Mouse (Mus musculus) megakaryocyte, embryonic 14.5 days (primary cell): ENCODE results near the gene Map3k4. TPM values are rescaled to one million over a fixed set of nuclear protein-coding genes. Genes with fewer than 3 reads are reported as not detected.

ENCODE experiments used
- H3K27me3 ChIP-seq: replicated peaks from 2 replicates; pipeline ENCODE3; 2012; ENCODE audit warnings: inconsistent platforms
- H3K36me3 ChIP-seq: replicated peaks from 2 replicates; pipeline ENCODE3; 2012; ENCODE audit warnings: low read length, inconsistent platforms, mixed read lengths
- H3K4me1 ChIP-seq: 2 replicates; pipeline ENCODE4 v1.6.1; 2012; ENCODE audit warnings: inconsistent platforms
- H3K4me3 ChIP-seq: replicated peaks from 2 replicates; pipeline ENCODE3; 2012; ENCODE audit warnings: moderate library complexity, mild to moderate bottlenecking, inconsistent platforms
- H3K9me3 ChIP-seq: 2 replicates; pipeline ENCODE4 v1.6.1; 2012; ENCODE audit warnings: inconsistent platforms
- FLI1 ChIP-seq: IDR thresholded peaks from 2 replicates; pipeline ENCODE4 v1.6.1; 2012; ENCODE audit warnings: low read length, inconsistent platforms, mixed read lengths
- GATA1 ChIP-seq: IDR thresholded peaks from 3 replicates; pipeline ENCODE4 v1.6.1; 2012; ENCODE audit warnings: mixed read lengths, low read length, inconsistent platforms, borderline replicate concordance
- polyA plus RNA-seq: library from polyadenylated mRNA; stranded (reverse); fragments of >175 nt; gene quantifications from 2 replicates; pipeline ENCODE4 v1.2.3, GENCODE M21; 2012; ENCODE audit warnings: low replicate concordance; ENCODE audit not compliant: insufficient read depth

The Map3k4 gene
- polyA plus RNA-seq, 1 experiment: 4.9 TPM

DNA sequence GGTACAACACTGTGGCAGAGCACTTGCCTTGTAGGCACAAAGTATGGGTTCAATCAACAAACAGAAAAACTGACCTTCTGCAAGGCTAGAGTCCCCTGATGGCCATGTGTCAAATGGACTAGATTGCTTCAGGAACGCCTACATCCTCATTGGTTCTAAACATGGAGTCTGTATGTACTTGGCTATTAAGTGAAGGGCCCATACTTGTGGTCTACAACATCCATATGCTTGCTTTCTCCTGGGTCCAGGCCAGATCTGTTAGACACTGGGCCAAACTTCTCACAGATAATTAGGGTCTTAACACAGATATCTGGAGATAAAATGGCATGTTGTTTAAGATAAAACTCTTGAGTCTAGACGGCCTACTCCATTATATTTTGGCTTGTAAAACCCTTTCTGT is 138.8 kb downstream of the Map3k4 start:
- peaks cover 29% of the 10 kb centered on the region for H3K9me3 ChIP-seq
- no peaks in the 10 kb centered on the region for H3K27me3 ChIP-seq
- H3K36me3 ChIP-seq: no peaks in the 10 kb centered on the region
- no peaks in the 10 kb centered on the region for H3K4me1 ChIP-seq
- TF ChIP-seq GATA1 (no peak), FLI1 (no peak)
- no peak overlapping the region for H3K4me3 ChIP-seq

DNA sequence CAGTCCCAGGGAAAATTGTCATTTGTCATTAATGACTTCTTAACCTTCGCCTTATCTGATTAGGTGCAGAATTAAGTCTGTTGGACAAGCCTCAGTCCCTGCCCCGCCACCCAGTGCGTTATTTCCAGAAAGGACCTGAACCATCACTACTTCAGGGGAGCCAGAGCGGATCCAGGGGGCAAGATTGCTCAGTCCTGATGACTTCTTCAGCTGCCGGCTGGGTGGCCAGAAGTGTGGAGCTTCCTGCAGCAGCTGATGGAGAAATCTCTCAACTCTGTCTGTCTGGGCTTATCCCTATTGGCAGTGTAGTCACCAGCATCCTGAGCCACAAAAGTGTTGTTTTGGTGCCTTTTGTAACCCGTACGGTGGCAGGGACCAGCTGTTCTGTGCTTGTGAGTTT is 139.3 kb downstream of the Map3k4 start:
- no peaks in the 10 kb centered on the region for H3K4me1 ChIP-seq
- no peaks in the 10 kb centered on the region for H3K36me3 ChIP-seq
- TF ChIP-seq GATA1 (no peak), FLI1 (no peak)

More for the DNA sequence above, 139.3 kb downstream of the Map3k4 start:
- Histone ChIP-seq H3K27me3 (no peaks in the 10 kb centered on the region), H3K4me3 (no peak overlapping the region), H3K9me3 (peaks cover 29% of the 10 kb centered on the region)

Other genes with a start within 250 kb of the Map3k4 start
- gene Agpat4, start 200.1 kb downstream of the Map3k4 start, polyA plus RNA-seq: 1.0 TPM in 1 of 2 replicates, not detected in the other
- gene Plg, start 59.8 kb upstream of the Map3k4 start, polyA plus RNA-seq: not detected in 2 replicates
- gene Slc22a3, start 188.9 kb upstream of the Map3k4 start, polyA plus RNA-seq: 0.66 and 1.0 TPM in 2 replicates